Mouse (Mus musculus) intestine, embryonic 16.5 days (tissue): ENCODE data around the gene Mast3. TPM values are rescaled to one million over a fixed set of nuclear protein-coding genes. Genes with fewer than 3 reads are reported as not detected.
A peak's percentile ranks its signal among the peaks of the same experiment; 100 is the strongest.

Experiments used
- ATAC-seq: fragments of 200-750 bp; cut with Nextera tagmentation; 2 replicates; pipeline ENCODE4 v1.8.0; 2017; ENCODE audit warnings: moderate TSS enrichment, moderate library complexity
- H3K27ac ChIP-seq: fragments of 300-500 bp; sonication (generic); 2 replicates; pipeline ENCODE4 v1.5.1; 2014; ENCODE audit warnings: mild to moderate bottlenecking, low read length
- H3K27me3 ChIP-seq: fragments of 300-500 bp; sonication (generic); replicated peaks from 2 replicates; pipeline ENCODE4 v1.6.1; 2014; ENCODE audit warnings: low read length, control low read depth, mixed read lengths; ENCODE audit not compliant: control insufficient read depth, insufficient read depth
- H3K36me3 ChIP-seq: fragments of 300-500 bp; sonication (generic); 2 replicates; pipeline ENCODE4 v1.6.1; 2014; ENCODE audit warnings: low read length, control low read depth; ENCODE audit not compliant: control insufficient read depth, insufficient read depth
- H3K4me1 ChIP-seq: fragments of 300-500 bp; sonication (generic); 2 replicates; pipeline ENCODE4 v1.6.1; 2014; ENCODE audit warnings: low read length, control low read depth, mixed read lengths; ENCODE audit not compliant: control insufficient read depth, insufficient read depth
- H3K4me2 ChIP-seq: fragments of 300-500 bp; sonication (generic); 2 replicates; pipeline ENCODE4 v1.6.1; 2014; ENCODE audit warnings: low read depth, low read length, control low read depth
- H3K4me3 ChIP-seq: fragments of 300-500 bp; sonication (generic); 2 replicates; pipeline ENCODE4 v1.5.1; 2014; ENCODE audit warnings: mild to moderate bottlenecking, low read length
- H3K9ac ChIP-seq: fragments of 300-500 bp; sonication (generic); 2 replicates; pipeline ENCODE4 v1.6.1; 2014; ENCODE audit warnings: low read depth, low read length
- H3K9me3 ChIP-seq: fragments of 300-500 bp; sonication (generic); 2 replicates; pipeline ENCODE4 v1.6.1; 2016; ENCODE audit warnings: low read length, control low read depth; ENCODE audit not compliant: control insufficient read depth
- WGBS: fragments of 180-500 bp; shearing (Covaris S2); extraction: QIAGEN DNeasy Blood & Tissue Kit; methylation state at CpG from one replicate; pipeline ENCODE4 v1.1.7; 2014; 5-methylcytosine and 5-hydroxymethylcytosine counted together
- polyA plus RNA-seq: library from polyadenylated mRNA; unstranded; fragments of >200 nt; fragmentation: Nextera tagmentation; extraction: Ambion mirVana; gene quantifications from 2 replicates; pipeline ENCODE4 v1.2.1, GENCODE M21; 2015

The Mast3 gene
- polyA plus RNA-seq, 1 experiment from 2014 or later: 12.9 TPM

GRCm38 (mm10) chr8:70776496-70777444 lies 28.1 kb downstream of the Mast3 start, which contains the start of gene Pik3r2:
Gene Pik3r2, minus strand, starts transcription at chr8:70776713.
- H3K9me3 ChIP-seq: no peaks in the 10 kb centered on the region
- H3K27ac ChIP-seq: peak within 1 kb of the TSS; percentile 100
- under 1% methylated on average over 94 of the region's 94 CpGs for WGBS
- ATAC-seq: peak; percentile 92
- H3K4me2 ChIP-seq: peak within 1 kb of the TSS; percentile 95
- peak within 1 kb of the TSS; percentile 76 for H3K4me3 ChIP-seq
- peaks cover 21% of the 10 kb centered on the region for H3K36me3 ChIP-seq
- H3K27me3 ChIP-seq: no peaks in the 10 kb centered on the region
- peaks cover 48% of the 10 kb centered on the region for H3K4me1 ChIP-seq
- H3K9ac ChIP-seq: peak within 1 kb of the TSS; percentile 99

GRCm38 (mm10) chr8:70775851-70776495 lies 28.9 kb downstream of the Mast3 start:
- 2% methylated on average over 34 of the region's 34 CpGs for WGBS
- H3K27ac ChIP-seq: peak overlapping the region; percentile 71
- H3K27me3 ChIP-seq: no peaks in the 10 kb centered on the region
- H3K4me1 ChIP-seq: peaks cover 50% of the 10 kb centered on the region
- peak overlapping the region; percentile 99 for H3K9ac ChIP-seq
- H3K9me3 ChIP-seq: no peaks in the 10 kb centered on the region
- H3K4me2 ChIP-seq: peak overlapping the region; percentile 95
- no peak for ATAC-seq
- peak overlapping the region; percentile 76 for H3K4me3 ChIP-seq
- peaks cover 24% of the 10 kb centered on the region for H3K36me3 ChIP-seq

GRCm38 (mm10) chr8:70775227-70775626 lies 29.6 kb downstream of the Mast3 start:
- peak overlapping the region; percentile 76 for H3K4me3 ChIP-seq
- peaks cover 50% of the 10 kb centered on the region for H3K4me1 ChIP-seq
- H3K4me2 ChIP-seq: peak overlapping the region; percentile 95
- H3K9ac ChIP-seq: peak overlapping the region; percentile 99
- no peaks in the 10 kb centered on the region for H3K27me3 ChIP-seq
- WGBS: 83% methylated on average over 5 of the region's 5 CpGs
- H3K36me3 ChIP-seq: peaks cover 24% of the 10 kb centered on the region
- no peak overlapping the region for H3K27ac ChIP-seq
- ATAC-seq: no peak
- H3K9me3 ChIP-seq: no peaks in the 10 kb centered on the region

- H3K4me2 ChIP-seq: no peak overlapping the region
- no peaks in the 10 kb centered on the region for H3K9me3 ChIP-seq
- no peak for ATAC-seq
- H3K4me1 ChIP-seq: peaks cover 50% of the 10 kb centered on the region
- H3K27me3 ChIP-seq: no peaks in the 10 kb centered on the region
- peaks cover 26% of the 10 kb centered on the region for H3K36me3 ChIP-seq
- H3K27ac ChIP-seq: peak overlapping the region; percentile 79
- 90% methylated on average over 18 of the region's 18 CpGs for WGBS
- H3K4me3 ChIP-seq: no peak overlapping the region
- H3K9ac ChIP-seq: peak overlapping the region; percentile 99
Observed at GRCm38 (mm10) chr8:70774740-70775139, 30.1 kb downstream of the Mast3 start.

GRCm38 (mm10) chr8:70773833-70774232 lies 31.0 kb downstream of the Mast3 start:
- Histone ChIP-seq H3K36me3 (peaks cover 21% of the 10 kb centered on the region), H3K9ac (peak overlapping the region; percentile 99), H3K4me3 (peak overlapping the region; percentile 21)

GRCm38 (mm10) chr8:70773410-70773809 lies 31.4 kb downstream of the Mast3 start:
- H3K27ac ChIP-seq: peak overlapping the region; percentile 79
- peak overlapping the region; percentile 99 for H3K9ac ChIP-seq
- H3K4me1 ChIP-seq: peaks cover 50% of the 10 kb centered on the region
- peak overlapping the region; percentile 43 for H3K4me2 ChIP-seq
- H3K4me3 ChIP-seq: peak overlapping the region; percentile 21
- H3K36me3 ChIP-seq: peaks cover 24% of the 10 kb centered on the region
- ATAC-seq: no peak
- whole genome bisulfite sequencing: 78% methylated on average over 5 of the region's 5 CpGs
- H3K27me3 ChIP-seq: no peaks in the 10 kb centered on the region
- H3K9me3 ChIP-seq: no peaks in the 10 kb centered on the region

More at GRCm38 (mm10) chr8:70773833-70774232, 31.0 kb downstream of the Mast3 start:
- no peaks in the 10 kb centered on the region for H3K27me3 ChIP-seq
- no peaks in the 10 kb centered on the region for H3K9me3 ChIP-seq
- WGBS: 29% methylated on average over 9 of the region's 9 CpGs
- peak overlapping the region; percentile 43 for H3K4me2 ChIP-seq
- peak overlapping the region; percentile 79 for H3K27ac ChIP-seq
- H3K4me1 ChIP-seq: peaks cover 50% of the 10 kb centered on the region
- ATAC-seq: peak; percentile 30

GRCm38 (mm10) chr8:70772890-70773289 lies 32.0 kb downstream of the Mast3 start:
- no peak overlapping the region for H3K4me3 ChIP-seq
- ATAC-seq: no peak
- H3K4me1 ChIP-seq: peaks cover 45% of the 10 kb centered on the region
- peak overlapping the region; percentile 79 for H3K27ac ChIP-seq
- H3K27me3 ChIP-seq: no peaks in the 10 kb centered on the region
- 66% methylated on average over 9 of the region's 9 CpGs for WGBS
- no peaks in the 10 kb centered on the region for H3K9me3 ChIP-seq
- H3K4me2 ChIP-seq: peak overlapping the region; percentile 22; the same call in 1 of the 2 replicates
- peak overlapping the region; percentile 99; the same call in 1 of the 2 replicates for H3K9ac ChIP-seq
- H3K36me3 ChIP-seq: peaks cover 28% of the 10 kb centered on the region

GRCm38 (mm10) chr8:70772075-70772474 lies 32.8 kb downstream of the Mast3 start:
- Histone ChIP-seq H3K27me3 (no peaks in the 10 kb centered on the region), H3K9me3 (no peaks in the 10 kb centered on the region), H3K4me1 (peaks cover 41% of the 10 kb centered on the region), H3K4me2 (no peak overlapping the region), H3K9ac (no peak overlapping the region), H3K27ac (no peak overlapping the region), H3K4me3 (no peak overlapping the region), H3K36me3 (peaks cover 29% of the 10 kb centered on the region)
- no peak for ATAC-seq
- WGBS: 95% methylated on average over 13 of the region's 13 CpGs

GRCm38 (mm10) chr8:70771217-70771616 lies 33.6 kb downstream of the Mast3 start:
- Histone ChIP-seq H3K4me2 (no peak overlapping the region), H3K27me3 (no peaks in the 10 kb centered on the region), H3K4me1 (peaks cover 45% of the 10 kb centered on the region), H3K27ac (no peak overlapping the region), H3K4me3 (no peak overlapping the region), H3K36me3 (peaks cover 29% of the 10 kb centered on the region), H3K9me3 (no peaks in the 10 kb centered on the region), H3K9ac (no peak overlapping the region)
- 93% methylated on average over 7 of the region's 7 CpGs for WGBS
- no peak for ATAC-seq
